Mouse (Mus musculus): ENCODE data around the gene Smlr1. TPM values are rescaled to one million over a fixed set of nuclear protein-coding genes. Genes with fewer than 3 reads are reported as not detected.

Gene Smlr1
- total and polyA plus RNA-seq, 2 experiments from 2014 or later = not detected

DNA sequence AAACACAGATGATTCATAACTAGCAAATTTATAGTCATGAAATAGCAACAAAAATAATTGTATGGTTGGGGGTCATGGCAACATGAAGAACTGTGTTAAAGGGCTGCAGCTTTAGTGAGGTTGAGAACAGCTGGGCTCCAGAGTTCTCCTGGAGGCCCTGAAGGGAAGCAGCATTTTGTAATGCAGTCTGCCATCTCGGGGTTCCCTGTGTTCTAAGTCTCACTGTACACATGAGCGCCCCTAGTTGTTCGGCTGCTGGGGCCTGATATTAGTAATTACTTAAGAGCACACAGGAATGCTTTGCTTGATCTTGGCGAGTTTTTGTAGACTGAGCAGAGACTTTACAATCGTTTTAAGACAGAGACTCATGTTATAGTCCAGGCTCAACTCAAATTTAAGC, 1.6 kb downstream of the Smlr1 start:
- Histone ChIP-seq H3K27me3 (ENCODE audit: control insufficient read depth, insufficient read depth, low read length) (no peaks in the 10 kb centered on the region), H3K36me3 (replicated peaks; ENCODE audit: control insufficient read depth, insufficient read depth, low read length) (no peaks in the 10 kb centered on the region), H3K27ac (ENCODE audit: low read depth) (no peak overlapping the region), H3K9me3 (replicated peaks; ENCODE audit: control insufficient read depth, low read length) (no peaks in the 10 kb centered on the region), H3K4me2 (ENCODE audit: low read depth, low read length) (no peak overlapping the region), H3K9ac (replicated peaks; ENCODE audit: low read depth, low read length) (no peak overlapping the region), H3K4me1 (ENCODE audit: control insufficient read depth, insufficient read depth) (peaks cover 17% of the 10 kb centered on the region; the same call in 1 of the 2 replicates), H3K4me3 (ENCODE audit: low read depth, low read length) (no peak overlapping the region)
- WGBS = 88% methylated on average over 5 of the region's 5 CpGs
- DNase-seq (ENCODE audit: low spot score) (no peak), ATAC-seq (ENCODE audit: insufficient read depth, low read depth) (no peak)
- TF ChIP-seq CTCF (IDR thresholded peaks at IDR 0.05; ENCODE audit: low read depth) (no peak), EP300 (IDR thresholded peaks at IDR 0.05; ENCODE audit: low read depth) (no peak)

DNA sequence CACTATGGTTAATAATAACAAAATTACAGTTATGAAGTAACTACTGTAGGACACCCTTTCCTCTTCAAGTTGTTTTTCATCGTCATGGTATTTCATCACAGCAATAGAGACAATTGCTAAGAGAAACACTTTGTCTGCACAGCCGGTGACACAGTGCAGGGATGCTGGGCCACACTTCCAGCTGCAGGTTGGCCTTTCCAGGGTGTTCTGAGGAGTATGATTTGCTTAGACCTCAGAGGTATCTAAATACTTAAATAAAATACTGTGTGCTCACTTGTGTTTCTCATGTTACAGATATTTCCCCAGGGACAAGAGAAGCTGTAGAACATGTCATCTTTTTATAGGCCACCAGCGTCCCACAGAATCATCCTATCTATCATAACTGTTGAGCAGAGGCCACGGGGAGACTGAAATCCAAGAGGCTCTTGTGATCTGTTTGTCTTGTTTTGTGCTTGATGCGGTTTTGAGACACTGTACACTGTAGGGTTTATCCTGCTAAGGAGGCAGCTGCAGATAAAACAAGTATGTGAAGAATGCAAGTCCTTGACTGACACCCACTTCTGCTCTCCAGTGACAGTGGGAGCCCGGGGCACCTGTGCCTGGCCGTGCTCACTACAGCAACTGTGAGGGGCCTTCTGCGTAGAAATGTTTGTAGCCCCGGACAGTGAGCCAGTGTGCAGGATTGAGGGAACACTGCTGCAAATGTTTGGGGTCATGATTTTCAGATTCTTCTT, 2.4 kb downstream of the Smlr1 start:
- DNase-seq (ENCODE audit: low spot score) (no peak), ATAC-seq (ENCODE audit: insufficient read depth, low read depth) (no peak)
- Histone ChIP-seq H3K36me3 (replicated peaks; ENCODE audit: control insufficient read depth, insufficient read depth, low read length) (no peaks in the 10 kb centered on the region), H3K27ac (ENCODE audit: low read depth) (no peak overlapping the region), H3K4me1 (ENCODE audit: control insufficient read depth, insufficient read depth) (peaks cover 12% of the 10 kb centered on the region; the same call in 1 of the 2 replicates), H3K4me3 (ENCODE audit: low read depth, low read length) (no peak overlapping the region), H3K9ac (replicated peaks; ENCODE audit: low read depth, low read length) (no peak overlapping the region), H3K27me3 (ENCODE audit: control insufficient read depth, insufficient read depth, low read length) (no peaks in the 10 kb centered on the region), H3K4me2 (ENCODE audit: low read depth, low read length) (no peak overlapping the region), H3K9me3 (replicated peaks; ENCODE audit: control insufficient read depth, low read length) (no peaks in the 10 kb centered on the region)
- no peak for TF ChIP-seq EP300 (IDR thresholded peaks at IDR 0.05; ENCODE audit: low read depth)
- no peak for TF ChIP-seq CTCF (IDR thresholded peaks at IDR 0.05; ENCODE audit: low read depth)
- 27% methylated on average over 9 of the region's 9 CpGs for WGBS

DNA sequence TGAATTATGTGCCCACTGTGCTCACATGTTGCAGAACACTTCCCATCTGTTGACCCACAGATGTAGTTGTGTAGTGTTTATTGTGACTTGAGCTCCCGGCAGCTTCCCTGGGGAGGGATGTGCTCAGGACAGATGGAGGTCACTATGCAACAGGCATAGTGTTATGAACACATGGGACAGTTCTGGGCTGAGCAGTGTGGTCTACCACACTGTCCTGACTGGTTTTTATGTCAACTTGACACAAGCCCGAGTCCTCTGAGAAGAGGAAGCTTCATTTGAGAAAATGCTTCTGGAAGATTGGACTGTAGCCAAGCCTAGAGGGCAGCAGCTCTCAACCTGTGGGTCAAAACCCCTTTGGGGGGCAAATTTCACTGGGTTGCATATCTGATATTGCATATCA, 3.0 kb downstream of the Smlr1 start:
- 46% methylated on average over 2 of the region's 2 CpGs for WGBS
- H3K27ac ChIP-seq (ENCODE audit: low read depth) = no peak overlapping the region
- H3K36me3 ChIP-seq (replicated peaks; ENCODE audit: control insufficient read depth, insufficient read depth, low read length) = no peaks in the 10 kb centered on the region
- ATAC-seq (ENCODE audit: insufficient read depth, low read depth) (no peak), DNase-seq (ENCODE audit: low spot score) (no peak)
- no peaks in the 10 kb centered on the region for H3K27me3 ChIP-seq (ENCODE audit: control insufficient read depth, insufficient read depth, low read length)
- TF ChIP-seq EP300 (IDR thresholded peaks at IDR 0.05; ENCODE audit: low read depth) (no peak), CTCF (IDR thresholded peaks at IDR 0.05; ENCODE audit: low read depth) (no peak)
- no peak overlapping the region for H3K4me3 ChIP-seq (ENCODE audit: low read depth, low read length)
- peaks cover 12% of the 10 kb centered on the region; the same call in 1 of the 2 replicates for H3K4me1 ChIP-seq (ENCODE audit: control insufficient read depth, insufficient read depth)
- no peak overlapping the region for H3K9ac ChIP-seq (replicated peaks; ENCODE audit: low read depth, low read length)
- no peaks in the 10 kb centered on the region for H3K9me3 ChIP-seq (replicated peaks; ENCODE audit: control insufficient read depth, low read length)
- H3K4me2 ChIP-seq (ENCODE audit: low read depth, low read length) = no peak overlapping the region

DNA sequence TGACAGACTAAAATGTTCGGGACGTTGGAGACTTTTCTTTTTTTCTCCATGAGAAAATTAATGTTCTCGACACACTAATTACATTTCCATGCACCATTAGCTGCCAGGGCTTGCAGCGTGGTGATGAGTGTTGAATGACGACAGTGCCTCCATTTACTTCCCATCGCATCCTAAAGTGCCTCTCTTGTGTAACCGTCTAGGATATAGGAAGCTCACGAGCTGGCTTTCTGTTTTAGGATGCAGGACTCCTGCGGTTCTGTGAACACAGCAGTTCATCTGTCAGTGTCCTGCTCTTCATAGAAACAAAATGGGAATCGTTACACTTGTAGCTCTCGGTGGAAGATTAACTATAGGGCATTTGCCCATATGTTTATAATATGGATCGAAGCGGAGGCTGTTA, 4.7 kb downstream of the Smlr1 start:
- Histone ChIP-seq H3K4me1 (ENCODE audit: control insufficient read depth, insufficient read depth) (peaks cover 12% of the 10 kb centered on the region; the same call in 1 of the 2 replicates), H3K36me3 (replicated peaks; ENCODE audit: control insufficient read depth, insufficient read depth, low read length) (no peaks in the 10 kb centered on the region), H3K9me3 (replicated peaks; ENCODE audit: control insufficient read depth, low read length) (no peaks in the 10 kb centered on the region), H3K9ac (replicated peaks; ENCODE audit: low read depth, low read length) (no peak overlapping the region), H3K27me3 (ENCODE audit: control insufficient read depth, insufficient read depth, low read length) (no peaks in the 10 kb centered on the region), H3K27ac (ENCODE audit: low read depth) (no peak overlapping the region), H3K4me2 (ENCODE audit: low read depth, low read length) (no peak overlapping the region), H3K4me3 (ENCODE audit: low read depth, low read length) (no peak overlapping the region)
- no peak for DNase-seq (ENCODE audit: low spot score)
- 71% methylated on average over 13 of the region's 13 CpGs for WGBS
- ATAC-seq (ENCODE audit: insufficient read depth, low read depth) = no peak
- TF ChIP-seq EP300 (IDR thresholded peaks at IDR 0.05; ENCODE audit: low read depth) (no peak), CTCF (IDR thresholded peaks at IDR 0.05; ENCODE audit: low read depth) (no peak)

DNA sequence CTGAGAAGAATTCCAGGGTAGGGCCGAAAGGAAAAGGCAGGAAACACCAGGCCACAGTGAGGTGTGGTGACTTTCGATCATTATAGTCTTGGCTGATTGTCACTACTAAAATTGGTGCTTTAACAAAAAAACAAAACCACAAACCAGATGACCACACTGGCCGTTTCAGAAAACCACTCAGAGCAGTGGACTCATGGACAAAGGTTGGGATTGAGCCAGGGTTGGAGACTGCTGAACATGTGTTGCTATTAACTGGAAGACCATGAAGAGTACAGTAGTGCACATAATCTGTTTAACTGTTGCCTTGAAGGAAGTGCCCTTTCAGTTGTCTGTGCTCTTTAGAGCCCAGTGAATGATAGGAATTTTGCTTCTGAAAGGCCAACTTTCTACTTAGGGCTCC, 8.9 kb downstream of the Smlr1 start:
- WGBS = 59% methylated on average over 3 of the region's 3 CpGs
- no peaks in the 10 kb centered on the region for H3K9me3 ChIP-seq (replicated peaks; ENCODE audit: control insufficient read depth, low read length)
- H3K27ac ChIP-seq (ENCODE audit: low read depth) = no peak overlapping the region
- ATAC-seq (ENCODE audit: insufficient read depth, low read depth) (no peak), DNase-seq (ENCODE audit: low spot score) (no peak)
- H3K36me3 ChIP-seq (replicated peaks; ENCODE audit: control insufficient read depth, insufficient read depth, low read length) = peaks cover 22% of the 10 kb centered on the region
- no peaks in the 10 kb centered on the region for H3K27me3 ChIP-seq (ENCODE audit: control insufficient read depth, insufficient read depth, low read length)
- no peak overlapping the region for H3K9ac ChIP-seq (replicated peaks; ENCODE audit: low read depth, low read length)
- H3K4me3 ChIP-seq (ENCODE audit: low read depth, low read length) = no peak overlapping the region
- TF ChIP-seq CTCF (IDR thresholded peaks at IDR 0.05; ENCODE audit: low read depth) = no peak
- TF ChIP-seq EP300 (IDR thresholded peaks at IDR 0.05; ENCODE audit: low read depth) = no peak
- H3K4me1 ChIP-seq (ENCODE audit: control insufficient read depth, insufficient read depth) = no peaks in the 10 kb centered on the region
- no peak overlapping the region for H3K4me2 ChIP-seq (ENCODE audit: low read depth, low read length)

DNA sequence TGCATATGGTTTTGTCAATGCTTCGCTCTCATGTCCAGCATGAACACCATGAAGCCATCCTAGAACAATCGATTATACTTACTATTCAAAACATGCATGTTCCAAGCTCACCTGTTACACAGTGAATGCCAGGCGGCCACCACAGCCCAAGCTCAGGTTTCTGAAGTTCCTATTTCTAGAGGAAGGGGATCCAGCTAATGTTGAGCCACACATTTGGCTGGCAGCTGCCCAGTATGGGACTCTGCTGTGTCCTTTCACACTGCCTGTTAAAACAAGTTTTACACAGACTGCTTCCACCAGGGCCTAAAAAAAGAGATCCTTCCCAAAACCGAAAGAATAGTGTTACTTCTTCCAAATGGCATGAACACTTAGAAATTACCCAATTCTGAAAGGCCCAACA, 9.4 kb downstream of the Smlr1 start:
- no peak overlapping the region for H3K9ac ChIP-seq (replicated peaks; ENCODE audit: low read depth, low read length)
- DNase-seq (ENCODE audit: low spot score) (no peak), ATAC-seq (ENCODE audit: insufficient read depth, low read depth) (no peak)
- no peak overlapping the region for H3K4me3 ChIP-seq (ENCODE audit: low read depth, low read length)
- no peak overlapping the region for H3K27ac ChIP-seq (ENCODE audit: low read depth)
- H3K4me2 ChIP-seq (ENCODE audit: low read depth, low read length) = no peak overlapping the region
- 91% methylated on average over 4 of the region's 4 CpGs for WGBS
- no peaks in the 10 kb centered on the region for H3K9me3 ChIP-seq (replicated peaks; ENCODE audit: control insufficient read depth, low read length)
- no peaks in the 10 kb centered on the region for H3K27me3 ChIP-seq (ENCODE audit: control insufficient read depth, insufficient read depth, low read length)
- TF ChIP-seq EP300 (IDR thresholded peaks at IDR 0.05; ENCODE audit: low read depth) = no peak
- TF ChIP-seq CTCF (IDR thresholded peaks at IDR 0.05; ENCODE audit: low read depth) = no peak
- no peaks in the 10 kb centered on the region for H3K4me1 ChIP-seq (ENCODE audit: control insufficient read depth, insufficient read depth)
- peaks cover 25% of the 10 kb centered on the region for H3K36me3 ChIP-seq (replicated peaks; ENCODE audit: control insufficient read depth, insufficient read depth, low read length)
